Mouse (Mus musculus): ENCODE measurements at regions not wholly inside any gene's neighbourhood (a gene's known extent, or its start where the extent isn't known, plus 50 kb on each side); places are given as distances from the start of the nearest gene placed in this dataset.

- no peaks in the 10 kb centered on the region for H3K36me3 ChIP-seq (ENCODE audit: control insufficient read depth, insufficient read depth, low read length)
- no peaks in the 10 kb centered on the region for H3K4me1 ChIP-seq (ENCODE audit: control insufficient read depth, insufficient read depth, insufficient read length)
- TF ChIP-seq CTCF (IDR thresholded peaks at IDR 0.05; ENCODE audit: extremely low read depth, insufficient read depth, insufficient read length, insufficient replicate concordance) (no peak), POLR2A (IDR thresholded peaks at IDR 0.05; ENCODE audit: low read depth, low read length) (no peak)
- H3K27me3 ChIP-seq (ENCODE audit: control insufficient read depth, insufficient read depth, low read length) = no peaks in the 10 kb centered on the region
- 92% methylated on average over 2 of the region's 2 CpGs for WGBS
- no peak overlapping the region for H3K27ac ChIP-seq (ENCODE audit: insufficient read depth, low read length)
- DNase-seq (ENCODE audit: low read depth in 1 of 2, low spot score in 2 of 2) = no peak
- no peak overlapping the region for H3K4me3 ChIP-seq (ENCODE audit: extremely low read depth, insufficient read depth, insufficient read length)
Measured at GRCm38 (mm10) chr2:45588248-45588647, 471.1 kb upstream of the Zeb2 start.

- no peaks in the 10 kb centered on the region for H3K27me3 ChIP-seq (ENCODE audit: control insufficient read depth, insufficient read depth, low read length)
- no peak overlapping the region for H3K27ac ChIP-seq (ENCODE audit: insufficient read depth, low read length)
- 77% methylated on average over 1 of the region's 1 CpGs for WGBS
- H3K4me1 ChIP-seq (ENCODE audit: control insufficient read depth, insufficient read depth, insufficient read length) = no peaks in the 10 kb centered on the region
- TF ChIP-seq CTCF (IDR thresholded peaks at IDR 0.05; ENCODE audit: extremely low read depth, insufficient read depth, insufficient read length, insufficient replicate concordance) (no peak), POLR2A (IDR thresholded peaks at IDR 0.05; ENCODE audit: low read depth, low read length) (no peak)
- H3K36me3 ChIP-seq (ENCODE audit: control insufficient read depth, insufficient read depth, low read length) = no peaks in the 10 kb centered on the region
- DNase-seq (ENCODE audit: low read depth in 1 of 2, low spot score in 2 of 2) = no peak
- no peak overlapping the region for H3K4me3 ChIP-seq (ENCODE audit: extremely low read depth, insufficient read depth, insufficient read length)
Measured at GRCm38 (mm10) chr2:45586588-45587200, 469.5 kb upstream of the Zeb2 start.

GRCm38 (mm10) chr2:45581549-45581925 lies 464.3 kb upstream of the Zeb2 start:
- Histone ChIP-seq H3K4me3 (ENCODE audit: extremely low read depth, insufficient read depth, insufficient read length) (no peak overlapping the region), H3K27ac (ENCODE audit: insufficient read depth, low read length) (no peak overlapping the region), H3K4me1 (ENCODE audit: control insufficient read depth, insufficient read depth, insufficient read length) (no peaks in the 10 kb centered on the region), H3K36me3 (ENCODE audit: control insufficient read depth, insufficient read depth, low read length) (no peaks in the 10 kb centered on the region), H3K27me3 (ENCODE audit: control insufficient read depth, insufficient read depth, low read length) (no peaks in the 10 kb centered on the region)
- WGBS = 85% methylated on average over 4 of the region's 4 CpGs
- no peak for DNase-seq (ENCODE audit: low read depth in 1 of 2, low spot score in 2 of 2)
- TF ChIP-seq CTCF (IDR thresholded peaks at IDR 0.05; ENCODE audit: extremely low read depth, insufficient read depth, insufficient read length, insufficient replicate concordance) (no peak), POLR2A (IDR thresholded peaks at IDR 0.05; ENCODE audit: low read depth, low read length) (no peak)

- no peaks in the 10 kb centered on the region for H3K36me3 ChIP-seq (ENCODE audit: control insufficient read depth, insufficient read depth, low read length)
- DNase-seq (ENCODE audit: low read depth in 1 of 2, low spot score in 2 of 2) = no peak
- H3K27ac ChIP-seq (ENCODE audit: insufficient read depth, low read length) = no peak overlapping the region
- H3K4me1 ChIP-seq (ENCODE audit: control insufficient read depth, insufficient read depth, insufficient read length) = no peaks in the 10 kb centered on the region
- WGBS = 80% methylated on average over 8 of the region's 8 CpGs
- TF ChIP-seq POLR2A (IDR thresholded peaks at IDR 0.05; ENCODE audit: low read depth, low read length) (no peak), CTCF (IDR thresholded peaks at IDR 0.05; ENCODE audit: extremely low read depth, insufficient read depth, insufficient read length, insufficient replicate concordance) (no peak)
- H3K27me3 ChIP-seq (ENCODE audit: control insufficient read depth, insufficient read depth, low read length) = no peaks in the 10 kb centered on the region
- H3K4me3 ChIP-seq (ENCODE audit: extremely low read depth, insufficient read depth, insufficient read length) = no peak overlapping the region; the same call in 1 of the 2 replicates
Measured at GRCm38 (mm10) chr2:45580838-45581548, 463.8 kb upstream of the Zeb2 start.

- DNase-seq (ENCODE audit: low read depth in 1 of 2, low spot score in 2 of 2) = no peak
- WGBS = 70% methylated on average over 3 of the region's 3 CpGs
Measured at GRCm38 (mm10) chr2:45572906-45573305, 455.7 kb upstream of the Zeb2 start.

GRCm38 (mm10) chr2:45554707-45555106 lies 437.5 kb upstream of the Zeb2 start:
- whole genome bisulfite sequencing = 80% methylated on average over 4 of the region's 4 CpGs
- Histone ChIP-seq H3K27me3 (ENCODE audit: control insufficient read depth, insufficient read depth, low read length) (no peaks in the 10 kb centered on the region), H3K4me3 (ENCODE audit: extremely low read depth, insufficient read depth, insufficient read length) (no peak overlapping the region), H3K27ac (ENCODE audit: insufficient read depth, low read length) (no peak overlapping the region), H3K4me1 (ENCODE audit: control insufficient read depth, insufficient read depth, insufficient read length) (no peaks in the 10 kb centered on the region), H3K36me3 (ENCODE audit: control insufficient read depth, insufficient read depth, low read length) (no peaks in the 10 kb centered on the region)
- no peak for DNase-seq (ENCODE audit: low read depth in 1 of 2, low spot score in 2 of 2)
- TF ChIP-seq CTCF (IDR thresholded peaks at IDR 0.05; ENCODE audit: extremely low read depth, insufficient read depth, insufficient read length, insufficient replicate concordance) (no peak), POLR2A (IDR thresholded peaks at IDR 0.05; ENCODE audit: low read depth, low read length) (no peak)

More at GRCm38 (mm10) chr2:45572906-45573305, 455.7 kb upstream of the Zeb2 start:
- Histone ChIP-seq H3K27ac (ENCODE audit: insufficient read depth, low read length) (no peak overlapping the region), H3K4me3 (ENCODE audit: extremely low read depth, insufficient read depth, insufficient read length) (no peak overlapping the region), H3K4me1 (ENCODE audit: control insufficient read depth, insufficient read depth, insufficient read length) (no peaks in the 10 kb centered on the region), H3K36me3 (ENCODE audit: control insufficient read depth, insufficient read depth, low read length) (no peaks in the 10 kb centered on the region), H3K27me3 (ENCODE audit: control insufficient read depth, insufficient read depth, low read length) (no peaks in the 10 kb centered on the region)
- TF ChIP-seq CTCF (IDR thresholded peaks at IDR 0.05; ENCODE audit: extremely low read depth, insufficient read depth, insufficient read length, insufficient replicate concordance) (no peak), POLR2A (IDR thresholded peaks at IDR 0.05; ENCODE audit: low read depth, low read length) (no peak)

- WGBS = 91% methylated on average over 3 of the region's 3 CpGs
- TF ChIP-seq CTCF (IDR thresholded peaks at IDR 0.05; ENCODE audit: extremely low read depth, insufficient read depth, insufficient read length, insufficient replicate concordance) (no peak), POLR2A (IDR thresholded peaks at IDR 0.05; ENCODE audit: low read depth, low read length) (no peak)
- Histone ChIP-seq H3K27me3 (ENCODE audit: control insufficient read depth, insufficient read depth, low read length) (no peaks in the 10 kb centered on the region), H3K4me3 (ENCODE audit: extremely low read depth, insufficient read depth, insufficient read length) (no peak overlapping the region), H3K4me1 (ENCODE audit: control insufficient read depth, insufficient read depth, insufficient read length) (no peaks in the 10 kb centered on the region), H3K27ac (ENCODE audit: insufficient read depth, low read length) (no peak overlapping the region), H3K36me3 (ENCODE audit: control insufficient read depth, insufficient read depth, low read length) (no peaks in the 10 kb centered on the region)
- DNase-seq (ENCODE audit: low read depth in 1 of 2, low spot score in 2 of 2) = no peak
Measured at GRCm38 (mm10) chr2:45541394-45541793, 424.2 kb upstream of the Zeb2 start.
